Mouse (Mus musculus): ENCODE measurements around the gene Anapc15. TPM values are rescaled to one million over a fixed set of nuclear protein-coding genes. Genes with fewer than 3 reads are reported as not detected.
A peak's percentile ranks its signal among the peaks of the same experiment; 100 is the strongest.

Anapc15 gene
- polyA plus RNA-seq (2015; fragmentation: Nextera tagmentation; extraction: Ambion mirVana), result 83.1 and 93.3 TPM in 2 replicates

GRCm38 (mm10) chr7:101863415-101863814 is at the start of gene Anapc15:
Gene Anapc15, plus strand, starts transcription at chr7:101863715.
- 80% methylated on average over 3 of the region's 3 CpGs for WGBS
- Histone ChIP-seq H3K4me1 (replicated peaks) (no peaks in the 10 kb centered on the region), H3K27me3 (no peaks in the 10 kb centered on the region), H3K36me3 (no peaks in the 10 kb centered on the region), H3K9me3 (no peaks in the 10 kb centered on the region), H3K9ac (no peak within 1 kb of the TSS), H3K4me2 (no peak within 1 kb of the TSS), H3K4me3 (no peak within 1 kb of the TSS), H3K27ac (no peak within 1 kb of the TSS)
- no peak for ATAC-seq (ENCODE audit: low FRiP score)

- H3K9ac ChIP-seq, result peak within 1 kb of the TSS; percentile 49; the same call in 1 of the 2 replicates
- ATAC-seq (ENCODE audit: low FRiP score), result peak; percentile 34; the same call in 1 of the 2 replicates
- WGBS, result 1% methylated on average over 38 of the region's 45 CpGs
These were observed 45.6 kb upstream of the Anapc15 start, which contains the start of gene Phox2a for GRCm38 (mm10) chr7:101817861-101818401. Gene Phox2a, plus strand, starts transcription at chr7:101818313.

GRCm38 (mm10) chr7:101820295-101821030 is 43.1 kb upstream of the Anapc15 start:
- Histone ChIP-seq H3K27ac (no peak overlapping the region), H3K27me3 (peaks cover 87% of the 10 kb centered on the region), H3K4me2 (peak overlapping the region; percentile 70), H3K4me1 (replicated peaks) (peaks cover 35% of the 10 kb centered on the region), H3K9ac (peak overlapping the region; percentile 46; the same call in 1 of the 2 replicates), H3K36me3 (0 out of 2 replicates have a peak, but pooled peaks cover 9% of the 10 kb centered on the region), H3K9me3 (no peaks in the 10 kb centered on the region), H3K4me3 (peak overlapping the region; percentile 43)
- 3% methylated on average over 35 of the region's 35 CpGs for WGBS
- no peak for ATAC-seq (ENCODE audit: low FRiP score)

More at GRCm38 (mm10) chr7:101817861-101818401, 45.6 kb upstream of the Anapc15 start, which contains the start of gene Phox2a:
- H3K4me1 ChIP-seq (replicated peaks), result peaks cover 32% of the 10 kb centered on the region
- H3K4me3 ChIP-seq, result peak within 1 kb of the TSS; percentile 22
- H3K9me3 ChIP-seq, result no peaks in the 10 kb centered on the region
- H3K4me2 ChIP-seq, result peak within 1 kb of the TSS; percentile 42
- peaks cover 79% of the 10 kb centered on the region for H3K27me3 ChIP-seq
- H3K36me3 ChIP-seq, result no peaks in the 10 kb centered on the region
- no peak within 1 kb of the TSS for H3K27ac ChIP-seq

- peak; percentile 46 for ATAC-seq (ENCODE audit: low FRiP score)
- Histone ChIP-seq H3K9me3 (no peaks in the 10 kb centered on the region), H3K27ac (0 out of 2 replicates have a peak overlapping the region, but pooled peaks have one; percentile 12), H3K36me3 (peaks cover 21% of the 10 kb centered on the region), H3K4me1 (replicated peaks) (peaks cover 35% of the 10 kb centered on the region), H3K9ac (peak overlapping the region; percentile 70), H3K4me2 (peak overlapping the region; percentile 70), H3K27me3 (peaks cover 76% of the 10 kb centered on the region), H3K4me3 (peak overlapping the region; percentile 43)
- under 1% methylated on average over 70 of the region's 71 CpGs for WGBS
These were observed 41.7 kb upstream of the Anapc15 start for GRCm38 (mm10) chr7:101821571-101822501.

- no peak overlapping the region for H3K4me3 ChIP-seq
- H3K9ac ChIP-seq, result no peak overlapping the region
- H3K4me2 ChIP-seq, result 0 out of 2 replicates have a peak overlapping the region, but pooled peaks have one; percentile 1
- H3K4me1 ChIP-seq (replicated peaks), result peaks cover 27% of the 10 kb centered on the region
- H3K27me3 ChIP-seq, result peaks cover 64% of the 10 kb centered on the region
- peak; percentile 22; the same call in 1 of the 2 replicates for ATAC-seq (ENCODE audit: low FRiP score)
- peaks cover 33% of the 10 kb centered on the region for H3K36me3 ChIP-seq
- whole genome bisulfite sequencing, result 33% methylated on average over 31 of the region's 32 CpGs
- H3K27ac ChIP-seq, result no peak overlapping the region
- H3K9me3 ChIP-seq, result no peaks in the 10 kb centered on the region
These were observed 40.4 kb upstream of the Anapc15 start for GRCm38 (mm10) chr7:101822836-101823757.

GRCm38 (mm10) chr7:101823758-101824630 is 39.5 kb upstream of the Anapc15 start:
- Histone ChIP-seq H3K9me3 (no peaks in the 10 kb centered on the region), H3K9ac (no peak overlapping the region), H3K36me3 (peaks cover 42% of the 10 kb centered on the region), H3K4me1 (replicated peaks) (peaks cover 22% of the 10 kb centered on the region), H3K27ac (no peak overlapping the region), H3K4me3 (no peak overlapping the region), H3K27me3 (peaks cover 55% of the 10 kb centered on the region), H3K4me2 (no peak overlapping the region)
- whole genome bisulfite sequencing, result 90% methylated on average over 18 of the region's 18 CpGs
- peak; percentile 15; the same call in 1 of the 2 replicates for ATAC-seq (ENCODE audit: low FRiP score)

- ATAC-seq (ENCODE audit: low FRiP score), result no peak
- no peak overlapping the region for H3K4me3 ChIP-seq
- peaks cover 68% of the 10 kb centered on the region for H3K36me3 ChIP-seq
These were observed 33.1 kb upstream of the Anapc15 start for GRCm38 (mm10) chr7:101830373-101830772.

GRCm38 (mm10) chr7:101831437-101831836 is 32.1 kb upstream of the Anapc15 start:
- Histone ChIP-seq H3K4me2 (no peak overlapping the region), H3K9me3 (no peaks in the 10 kb centered on the region), H3K27ac (no peak overlapping the region), H3K4me1 (replicated peaks) (peaks cover 30% of the 10 kb centered on the region), H3K27me3 (peaks cover under 1% of the 10 kb centered on the region; the same call in 1 of the 2 replicates), H3K4me3 (no peak overlapping the region), H3K36me3 (peaks cover 59% of the 10 kb centered on the region), H3K9ac (no peak overlapping the region)
- 94% methylated on average over 8 of the region's 8 CpGs for WGBS
- no peak for ATAC-seq (ENCODE audit: low FRiP score)

More at GRCm38 (mm10) chr7:101830373-101830772, 33.1 kb upstream of the Anapc15 start:
- no peak overlapping the region for H3K4me2 ChIP-seq
- H3K27ac ChIP-seq, result no peak overlapping the region
- H3K9ac ChIP-seq, result no peak overlapping the region
- H3K27me3 ChIP-seq, result no peaks in the 10 kb centered on the region
- H3K9me3 ChIP-seq, result no peaks in the 10 kb centered on the region
- 94% methylated on average over 3 of the region's 3 CpGs for WGBS
- peaks cover 20% of the 10 kb centered on the region for H3K4me1 ChIP-seq (replicated peaks)

- ATAC-seq (ENCODE audit: low FRiP score), result no peak
- Histone ChIP-seq H3K9ac (no peak overlapping the region), H3K4me1 (replicated peaks) (peaks cover 39% of the 10 kb centered on the region), H3K36me3 (peaks cover 51% of the 10 kb centered on the region), H3K4me3 (no peak overlapping the region), H3K4me2 (no peak overlapping the region), H3K9me3 (no peaks in the 10 kb centered on the region), H3K27ac (no peak overlapping the region), H3K27me3 (peaks cover 9% of the 10 kb centered on the region; the same call in 1 of the 2 replicates)
- 96% methylated on average over 4 of the region's 4 CpGs for WGBS
These were observed 31.1 kb upstream of the Anapc15 start for GRCm38 (mm10) chr7:101832372-101832771.

GRCm38 (mm10) chr7:101833352-101833751 is 30.2 kb upstream of the Anapc15 start:
- peaks cover 41% of the 10 kb centered on the region for H3K36me3 ChIP-seq
- no peaks in the 10 kb centered on the region for H3K9me3 ChIP-seq
- no peak overlapping the region for H3K4me3 ChIP-seq
- WGBS, result 70% methylated on average over 5 of the region's 5 CpGs
- H3K9ac ChIP-seq, result no peak overlapping the region
- H3K4me2 ChIP-seq, result no peak overlapping the region
- peaks cover 13% of the 10 kb centered on the region; the same call in 1 of the 2 replicates for H3K27me3 ChIP-seq
- ATAC-seq (ENCODE audit: low FRiP score), result no peak
- H3K27ac ChIP-seq, result no peak overlapping the region
- peaks cover 44% of the 10 kb centered on the region for H3K4me1 ChIP-seq (replicated peaks)

Data from hindbrain, embryonic 13.5 days (tissue).